Mouse (Mus musculus) cortical plate, adult 2 months (tissue): ENCODE results near the gene Pou2f2. TPM values are rescaled to one million over a fixed set of nuclear protein-coding genes. Genes with fewer than 3 reads are reported as not detected.
A peak's percentile ranks its signal among the peaks of the same experiment; 100 is the strongest.
"Not testable (repeated sequence)": the region's sequence is repeated elsewhere in the genome, so short reads cannot be mapped to it uniquely, and the experiment has no call there.

Source experiments
- H3K27ac ChIP-seq: fragments of 200-500 bp; 2 replicates; pipeline ENCODE4 v1.5.1; 2012; ENCODE audit warnings: low read length, control low read depth, inconsistent platforms; ENCODE audit not compliant: insufficient read depth
- H3K4me1 ChIP-seq: fragments of 200-500 bp; 2 replicates; pipeline ENCODE4 v1.6.1; 2011; ENCODE audit warnings: low read length; ENCODE audit not compliant: control insufficient read depth, insufficient read depth
- H3K4me3 ChIP-seq: fragments of 200-500 bp; 2 replicates; pipeline ENCODE4 v1.5.1; 2011; ENCODE audit warnings: mild to moderate bottlenecking, low read length, control low read depth; ENCODE audit not compliant: insufficient read depth
- CTCF ChIP-seq: fragments of 200-500 bp; IDR thresholded peaks from 2 replicates; pipeline ENCODE4 v1.5.1; 2011; ENCODE audit warnings: mild to moderate bottlenecking, control low read depth, low read length; ENCODE audit not compliant: insufficient read depth; ENCODE audit errors: extremely low read depth
- POLR2A ChIP-seq: fragments of 200-500 bp; IDR thresholded peaks from 2 replicates; pipeline ENCODE4 v1.6.1; 2011; ENCODE audit warnings: mild to moderate bottlenecking, low read length, control low read depth; ENCODE audit not compliant: insufficient read depth; ENCODE audit errors: extremely low read depth
- polyA plus RNA-seq: library from polyadenylated mRNA; depleted of rRNA; stranded (reverse); fragments of >200 nt; gene quantifications from 2 replicates; pipeline ENCODE4 v1.2.3, GENCODE M21; 2012; rRNA removed

Gene Pou2f2
- polyA plus RNA-seq, 1 experiment, result 10.5 TPM

DNA sequence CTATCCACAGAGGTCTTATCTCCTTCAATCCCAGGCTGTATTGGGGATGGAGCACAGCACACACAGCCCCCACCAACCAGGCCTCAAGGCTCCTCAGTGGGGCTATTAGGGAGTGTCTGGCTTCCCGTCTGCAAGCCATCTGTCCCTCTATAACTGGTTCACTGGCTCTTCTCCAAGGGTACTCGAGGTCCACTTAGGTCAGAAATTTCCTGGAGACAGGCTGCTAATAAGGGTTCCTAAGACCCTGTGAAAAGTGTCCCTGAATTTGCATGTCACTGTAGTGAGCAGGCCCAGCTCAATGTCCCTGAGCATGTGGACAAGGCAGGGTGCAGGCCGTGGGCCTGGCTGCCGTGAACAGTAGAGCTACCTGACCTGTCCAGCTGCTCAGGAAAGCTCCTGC lies 122.6 kb downstream of the Pou2f2 start:
- Histone ChIP-seq H3K27ac (no peak overlapping the region), H3K4me3 (no peak overlapping the region), H3K4me1 (no peaks in the 10 kb centered on the region; the same call in 1 of the 2 replicates)
- TF ChIP-seq CTCF (no peak), POLR2A (no peak)

- Histone ChIP-seq H3K4me3 (no peak overlapping the region), H3K27ac (no peak overlapping the region), H3K4me1 (peaks cover 7% of the 10 kb centered on the region)
- TF ChIP-seq POLR2A (no peak), CTCF (no peak)
Observed at GRCm38 (mm10) chr7:25052587-25052986, 126.9 kb downstream of the Pou2f2 start.

DNA sequence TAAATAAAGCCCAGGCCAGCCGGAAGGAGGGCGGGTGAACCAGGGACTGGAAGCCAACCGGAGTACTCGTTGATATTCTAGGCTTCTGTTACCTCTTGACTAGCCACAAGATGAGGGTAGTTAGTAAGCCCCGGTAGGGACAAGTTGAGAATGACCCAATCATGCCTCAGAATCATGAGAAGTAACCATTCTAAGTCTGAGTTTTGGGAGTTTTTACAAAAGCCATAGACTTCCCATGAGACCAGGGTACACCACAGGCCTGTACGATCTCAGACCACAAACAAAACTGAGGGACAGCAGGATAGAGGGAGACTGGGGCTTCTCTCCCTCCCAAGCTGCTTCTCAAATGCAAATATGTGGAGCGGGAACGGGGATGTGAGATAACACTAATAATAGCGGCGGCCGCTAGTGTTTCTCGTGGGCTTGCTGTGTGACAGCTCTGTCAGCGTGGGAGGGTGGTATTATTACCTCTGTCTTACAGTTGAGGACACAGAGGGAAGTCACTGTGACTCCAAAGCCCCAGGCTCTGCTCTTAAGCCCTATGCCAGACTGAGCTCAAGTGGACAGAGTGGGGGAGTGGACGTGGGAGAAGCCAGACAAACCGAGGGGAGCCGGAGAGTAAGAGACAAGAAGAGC lies 130.1 kb downstream of the Pou2f2 start:
- H3K4me3 ChIP-seq, result no peak overlapping the region
- peak overlapping the region; percentile 24 for H3K27ac ChIP-seq

GRCm38 (mm10) chr7:25047363-25047762 lies 132.2 kb downstream of the Pou2f2 start:
- H3K4me1 ChIP-seq, result peaks cover 11% of the 10 kb centered on the region
- no peak overlapping the region for H3K4me3 ChIP-seq
- TF ChIP-seq POLR2A (no peak), CTCF (no peak)
- H3K27ac ChIP-seq, result no peak overlapping the region

More for the DNA sequence above, 130.1 kb downstream of the Pou2f2 start:
- H3K4me1 ChIP-seq, result peaks cover 9% of the 10 kb centered on the region
- TF ChIP-seq POLR2A, result no peak
- no peak for TF ChIP-seq CTCF

GRCm38 (mm10) chr7:25044599-25044998 lies 134.9 kb downstream of the Pou2f2 start:
- not testable (repeated sequence) for H3K4me3 ChIP-seq, H3K4me1 ChIP-seq, H3K27ac ChIP-seq

DNA sequence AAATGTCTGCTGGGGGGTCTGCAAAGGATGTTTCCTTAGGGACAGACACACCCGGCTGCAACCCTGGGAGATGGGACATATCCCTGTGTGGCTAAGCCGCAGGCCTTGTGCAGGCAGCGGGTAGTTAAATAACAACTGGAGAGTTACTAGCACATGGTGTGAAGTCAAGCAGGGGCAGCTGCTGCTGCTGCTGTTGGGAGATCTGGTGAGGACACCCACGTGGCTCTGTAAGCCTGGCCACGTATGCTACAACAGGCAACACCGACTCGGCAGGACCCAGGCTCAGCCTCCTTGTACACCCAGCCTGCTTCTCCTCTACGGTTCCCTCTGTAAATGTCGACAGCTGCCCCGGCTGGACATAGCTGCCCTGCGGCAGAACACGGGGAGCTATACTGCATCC lies 137.6 kb downstream of the Pou2f2 start:
- no peak overlapping the region; the same call in 1 of the 2 replicates for H3K27ac ChIP-seq
- H3K4me3 ChIP-seq, result no peak overlapping the region
- peaks cover 5% of the 10 kb centered on the region for H3K4me1 ChIP-seq
- TF ChIP-seq CTCF, result no peak
- TF ChIP-seq POLR2A, result no peak

Other genes with a start within 250 kb of the Pou2f2 start
- gene Gm4881, start 235.2 kb downstream of the Pou2f2 start, polyA plus RNA-seq, result 0.15 TPM in 1 of 2 replicates, not detected in the other
- gene Rabac1, start 207.0 kb downstream of the Pou2f2 start, polyA plus RNA-seq, result 396 and 421 TPM in 2 replicates
- gene Atp1a3, start 173.8 kb downstream of the Pou2f2 start, polyA plus RNA-seq, result 899 and 943 TPM in 2 replicates
- gene Grik5, start 107.4 kb downstream of the Pou2f2 start, polyA plus RNA-seq, result 191 and 201 TPM in 2 replicates
- gene Zfp574, start 107.2 kb downstream of the Pou2f2 start, polyA plus RNA-seq, result 36.6 and 39.2 TPM in 2 replicates
- gene Dedd2, start 40.9 kb upstream of the Pou2f2 start, polyA plus RNA-seq, result 22.7 and 25.7 TPM in 2 replicates
- gene Zfp526, start 41.7 kb upstream of the Pou2f2 start, polyA plus RNA-seq, result 7.4 and 8.0 TPM in 2 replicates
- 287 and 292 TPM in 2 replicates for gene Gsk3a, start 58.1 kb upstream of the Pou2f2 start, polyA plus RNA-seq
- gene Erf, start 71.0 kb upstream of the Pou2f2 start, polyA plus RNA-seq, result 47.2 and 48.6 TPM in 2 replicates
- gene Cic, start 88.0 kb upstream of the Pou2f2 start, polyA plus RNA-seq, result 89.6 and 94.1 TPM in 2 replicates
- 20.5 and 24.5 TPM in 2 replicates for gene Pafah1b3, start 118.3 kb upstream of the Pou2f2 start, polyA plus RNA-seq
- gene Prr19, start 121.7 kb upstream of the Pou2f2 start, polyA plus RNA-seq, result 0.08 and 0.13 TPM in 2 replicates
- gene Tmem145, start 126.4 kb upstream of the Pou2f2 start, polyA plus RNA-seq, result 116 and 129 TPM in 2 replicates
- gene Megf8, start 137.4 kb upstream of the Pou2f2 start, polyA plus RNA-seq, result 69.3 and 75.7 TPM in 2 replicates
- not detected in 2 replicates for gene Cnfn, start 190.0 kb upstream of the Pou2f2 start, polyA plus RNA-seq
- gene Lipe, start 219.0 kb upstream of the Pou2f2 start, polyA plus RNA-seq, result 8.0 and 9.1 TPM in 2 replicates
- gene Cxcl17, start 233.2 kb upstream of the Pou2f2 start, polyA plus RNA-seq, result not detected in 2 replicates